Mouse (Mus musculus): Measurements from ENCODE around the gene Ptrh2. TPM values are rescaled to one million over a fixed set of nuclear protein-coding genes. Genes with fewer than 3 reads are reported as not detected.

Gene Ptrh2
- 19.4 and 19.8 TPM in 2 replicates for polyA plus RNA-seq (2015; fragmentation: Nextera tagmentation; extraction: Ambion mirVana)

DNA sequence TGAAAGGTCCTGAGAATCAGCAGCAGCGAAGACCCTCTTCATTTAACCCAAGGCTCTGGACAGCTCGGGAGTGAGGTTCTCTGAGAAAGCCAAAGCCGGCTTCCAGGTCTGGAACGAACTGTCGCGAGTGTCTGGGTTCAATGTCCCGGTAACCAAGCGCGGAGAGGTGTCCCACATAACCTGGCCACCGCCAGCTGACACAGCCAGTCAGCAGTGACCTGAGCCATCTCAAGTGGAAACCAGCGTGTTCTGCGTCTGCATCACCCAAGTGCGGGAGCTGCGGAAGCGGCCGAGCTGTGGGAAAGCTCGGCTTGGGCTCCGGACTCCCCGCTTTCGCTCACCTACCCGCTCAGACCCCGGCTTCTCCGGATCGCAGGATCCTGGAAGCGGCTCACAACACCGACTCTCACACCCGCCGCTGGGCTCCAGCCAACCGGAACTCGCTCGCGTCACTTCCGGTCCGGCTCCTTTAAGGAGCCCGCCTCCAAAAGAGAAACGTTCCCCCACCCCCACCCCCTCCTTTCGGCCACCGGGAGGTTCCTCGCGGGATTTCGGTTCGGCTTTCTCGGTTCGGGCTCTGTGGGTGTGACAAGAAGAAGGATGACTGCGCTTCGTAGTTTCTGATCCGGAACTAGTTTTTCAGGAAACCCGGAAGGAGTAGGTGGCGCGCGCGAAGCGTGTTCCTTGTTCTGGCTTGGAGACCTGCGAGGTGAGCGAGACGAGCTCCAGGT lies at the start of gene Ptrh2, which contains the start of gene Vmp1:
Gene Ptrh2 (plus strand): TSS at position 591 of the 731 bp plus-strand sequence.
Gene Vmp1 (minus strand): TSS at position 442 of the 731 bp plus-strand sequence.
- Histone ChIP-seq H3K9ac (ENCODE audit: low read length) (peak within 1 kb of the TSS; percentile 89), H3K4me1 (replicated peaks; ENCODE audit: control insufficient read depth, insufficient read depth) (no peaks in the 10 kb centered on the region), H3K27me3 (ENCODE audit: control insufficient read depth, insufficient read depth, low read length) (no peaks in the 10 kb centered on the region), H3K36me3 (ENCODE audit: control insufficient read depth, insufficient read depth, low read length) (no peaks in the 10 kb centered on the region), H3K4me2 (replicated peaks; ENCODE audit: low read depth) (peak within 1 kb of the TSS; percentile 67), H3K4me3 (ENCODE audit: low read depth, low read length) (peak within 1 kb of the TSS; percentile 74), H3K9me3 (ENCODE audit: control insufficient read depth, low read length) (no peaks in the 10 kb centered on the region), H3K27ac (replicated peaks) (peak within 1 kb of the TSS; percentile 95)
- TF ChIP-seq EP300 (optimal IDR thresholded peaks at IDR 0.05) (peak; percentile 95), CTCF (IDR thresholded peaks at IDR 0.05; ENCODE audit: low read depth) (no peak)
- WGBS: under 1% methylated on average over 55 of the region's 56 CpGs
- DNase-seq (ENCODE audit: low spot score) (peak; percentile 98), ATAC-seq (ENCODE audit: low FRiP score, low TSS enrichment) (peak; percentile 94)

GRCm38 (mm10) chr11:86634396-86634795 lies 49.4 kb upstream of the Ptrh2 start:
- ATAC-seq (ENCODE audit: low FRiP score, low TSS enrichment) (peak; percentile 51; the same call in 1 of the 2 replicates), DNase-seq (ENCODE audit: low spot score) (no peak)
- Histone ChIP-seq H3K27me3 (ENCODE audit: control insufficient read depth, insufficient read depth, low read length) (no peaks in the 10 kb centered on the region), H3K9ac (ENCODE audit: low read length) (no peak overlapping the region), H3K4me3 (ENCODE audit: low read depth, low read length) (no peak overlapping the region), H3K36me3 (ENCODE audit: control insufficient read depth, insufficient read depth, low read length) (no peaks in the 10 kb centered on the region), H3K4me2 (replicated peaks; ENCODE audit: low read depth) (no peak overlapping the region), H3K27ac (replicated peaks) (peak overlapping the region; percentile 73; the same call in 1 of the 2 replicates), H3K4me1 (replicated peaks; ENCODE audit: control insufficient read depth, insufficient read depth) (no peaks in the 10 kb centered on the region), H3K9me3 (ENCODE audit: control insufficient read depth, low read length) (no peaks in the 10 kb centered on the region)
- TF ChIP-seq CTCF (IDR thresholded peaks at IDR 0.05; ENCODE audit: low read depth) (no peak), EP300 (optimal IDR thresholded peaks at IDR 0.05) (no peak)
- WGBS: 67% methylated on average over 6 of the region's 6 CpGs

- no peak for TF ChIP-seq CTCF (IDR thresholded peaks at IDR 0.05; ENCODE audit: low read depth)
- no peak for TF ChIP-seq EP300 (optimal IDR thresholded peaks at IDR 0.05)
- Histone ChIP-seq H3K4me1 (replicated peaks; ENCODE audit: control insufficient read depth, insufficient read depth) (no peaks in the 10 kb centered on the region), H3K36me3 (ENCODE audit: control insufficient read depth, insufficient read depth, low read length) (no peaks in the 10 kb centered on the region), H3K4me2 (replicated peaks; ENCODE audit: low read depth) (no peak overlapping the region), H3K27ac (replicated peaks) (no peak overlapping the region), H3K9me3 (ENCODE audit: control insufficient read depth, low read length) (no peaks in the 10 kb centered on the region), H3K9ac (ENCODE audit: low read length) (no peak overlapping the region), H3K27me3 (ENCODE audit: control insufficient read depth, insufficient read depth, low read length) (no peaks in the 10 kb centered on the region), H3K4me3 (ENCODE audit: low read depth, low read length) (no peak overlapping the region)
- no peak for DNase-seq (ENCODE audit: low spot score)
- no peak for ATAC-seq (ENCODE audit: low FRiP score, low TSS enrichment)
- WGBS: 81% methylated on average over 2 of the region's 2 CpGs
Observed at GRCm38 (mm10) chr11:86637697-86638096, 46.1 kb upstream of the Ptrh2 start.

DNA sequence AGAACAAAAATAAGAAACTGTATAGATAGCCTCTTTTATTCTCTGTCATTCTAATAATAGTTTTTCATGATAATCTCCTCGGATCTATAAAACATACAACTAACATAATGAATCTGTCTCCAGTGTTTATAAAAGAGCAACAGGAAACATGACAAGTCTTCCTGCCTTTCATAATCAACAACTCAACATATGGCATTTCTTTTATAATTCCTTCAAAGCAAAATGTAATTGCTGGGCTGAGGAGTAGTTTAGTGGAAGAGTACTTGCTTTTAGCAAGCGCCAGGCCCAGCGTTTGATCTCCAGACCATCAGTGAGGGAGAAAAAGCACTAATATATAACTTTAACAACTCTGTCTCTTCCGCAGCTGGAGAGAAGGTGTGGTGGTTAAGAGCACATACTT lies 42.1 kb upstream of the Ptrh2 start:
- no peaks in the 10 kb centered on the region for H3K27me3 ChIP-seq (ENCODE audit: control insufficient read depth, insufficient read depth, low read length)
- H3K4me1 ChIP-seq (replicated peaks; ENCODE audit: control insufficient read depth, insufficient read depth): no peaks in the 10 kb centered on the region
- no peaks in the 10 kb centered on the region for H3K36me3 ChIP-seq (ENCODE audit: control insufficient read depth, insufficient read depth, low read length)
- H3K4me2 ChIP-seq (replicated peaks; ENCODE audit: low read depth): no peak overlapping the region
- ATAC-seq (ENCODE audit: low FRiP score, low TSS enrichment): no peak
- H3K9me3 ChIP-seq (ENCODE audit: control insufficient read depth, low read length): no peaks in the 10 kb centered on the region
- 46% methylated on average over 4 of the region's 4 CpGs for WGBS
- no peak for DNase-seq (ENCODE audit: low spot score)
- H3K27ac ChIP-seq (replicated peaks): no peak overlapping the region
- no peak for TF ChIP-seq CTCF (IDR thresholded peaks at IDR 0.05; ENCODE audit: low read depth)
- no peak for TF ChIP-seq EP300 (optimal IDR thresholded peaks at IDR 0.05)
- H3K9ac ChIP-seq (ENCODE audit: low read length): no peak overlapping the region
- H3K4me3 ChIP-seq (ENCODE audit: low read depth, low read length): no peak overlapping the region

- Histone ChIP-seq H3K27me3 (ENCODE audit: control insufficient read depth, insufficient read depth, low read length) (no peaks in the 10 kb centered on the region), H3K4me3 (ENCODE audit: low read depth, low read length) (no peak overlapping the region), H3K4me1 (replicated peaks; ENCODE audit: control insufficient read depth, insufficient read depth) (no peaks in the 10 kb centered on the region), H3K4me2 (replicated peaks; ENCODE audit: low read depth) (no peak overlapping the region), H3K9ac (ENCODE audit: low read length) (no peak overlapping the region), H3K36me3 (ENCODE audit: control insufficient read depth, insufficient read depth, low read length) (no peaks in the 10 kb centered on the region), H3K9me3 (ENCODE audit: control insufficient read depth, low read length) (no peaks in the 10 kb centered on the region), H3K27ac (replicated peaks) (no peak overlapping the region)
- TF ChIP-seq CTCF (IDR thresholded peaks at IDR 0.05; ENCODE audit: low read depth): no peak
- no peak for TF ChIP-seq EP300 (optimal IDR thresholded peaks at IDR 0.05)
- no peak for ATAC-seq (ENCODE audit: low FRiP score, low TSS enrichment)
- WGBS: 83% methylated on average over 4 of the region's 4 CpGs
- no peak for DNase-seq (ENCODE audit: low spot score)
Observed at GRCm38 (mm10) chr11:86644553-86644952, 39.2 kb upstream of the Ptrh2 start.

DNA sequence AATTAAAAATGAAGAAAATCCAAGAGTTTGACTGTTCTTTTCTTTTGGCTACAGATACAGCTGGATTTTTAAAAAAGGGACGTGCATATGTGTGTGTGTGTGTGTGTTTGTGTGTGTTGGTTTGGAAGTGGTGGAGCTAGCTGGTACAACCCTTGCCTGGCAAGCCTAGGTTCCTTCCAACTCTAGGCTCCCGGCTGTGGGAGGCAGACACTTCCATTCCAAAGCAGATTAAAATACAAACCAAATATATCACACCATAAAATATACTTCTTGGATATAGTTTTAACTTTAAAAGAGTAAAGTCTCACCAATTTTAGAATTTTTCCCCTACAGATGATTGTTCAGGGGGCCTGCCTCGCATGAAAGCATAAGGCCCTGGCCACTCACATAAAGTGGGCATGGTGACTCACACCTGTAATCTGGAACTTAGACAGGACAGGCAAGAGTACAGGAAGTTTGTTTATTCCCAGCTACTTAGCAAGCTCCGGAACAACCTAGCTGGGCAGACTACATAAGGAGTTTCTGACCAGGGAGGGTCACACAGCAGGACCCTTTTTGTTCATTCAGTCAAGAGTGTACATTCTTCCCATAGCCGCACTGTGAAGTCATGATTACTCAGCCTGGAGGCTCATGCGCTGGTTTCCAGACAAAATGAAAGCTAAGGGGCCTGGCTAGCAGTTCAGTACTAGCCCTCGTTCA lies 37.5 kb upstream of the Ptrh2 start:
- DNase-seq (ENCODE audit: low spot score) (peak; percentile 48), ATAC-seq (ENCODE audit: low FRiP score, low TSS enrichment) (peak; percentile 93)
- Histone ChIP-seq H3K4me1 (replicated peaks; ENCODE audit: control insufficient read depth, insufficient read depth) (no peaks in the 10 kb centered on the region), H3K4me3 (ENCODE audit: low read depth, low read length) (no peak overlapping the region), H3K9ac (ENCODE audit: low read length) (no peak overlapping the region), H3K27ac (replicated peaks) (peak overlapping the region; percentile 61), H3K4me2 (replicated peaks; ENCODE audit: low read depth) (no peak overlapping the region), H3K27me3 (ENCODE audit: control insufficient read depth, insufficient read depth, low read length) (no peaks in the 10 kb centered on the region), H3K9me3 (ENCODE audit: control insufficient read depth, low read length) (no peaks in the 10 kb centered on the region), H3K36me3 (ENCODE audit: control insufficient read depth, insufficient read depth, low read length) (no peaks in the 10 kb centered on the region)
- TF ChIP-seq EP300 (optimal IDR thresholded peaks at IDR 0.05) (no peak), CTCF (IDR thresholded peaks at IDR 0.05; ENCODE audit: low read depth) (no peak)
- 47% methylated on average over 7 of the region's 7 CpGs for WGBS

All from stomach, postnatal 0 days (tissue).